Comparison of ENCODE assay signal across 8 mouse cellular contexts in genomic region chr8:94191101-94191691, GRCm38 (mm10). TPM values are rescaled to one million over a fixed set of nuclear protein-coding genes. Genes with fewer than 3 reads are reported as not detected.
DNase-seq lines count a peak whose midpoint lies in the region; ATAC-seq lines count a peak whose summit lies in the region.

No protein-coding gene starts in this region.

- H3K27ac ChIP-seq in forebrain, embryonic 11.5 days (ENCODE audit: low read depth, low read length) = no peak overlapping the region
- H3K27ac ChIP-seq in stomach, embryonic 15.5 days = no peak overlapping the region

- H3K9ac ChIP-seq in forebrain, embryonic 11.5 days (ENCODE audit: low read length) = no peak overlapping the region
- H3K9ac ChIP-seq in stomach, embryonic 15.5 days = no peak overlapping the region

- H3K36me3 ChIP-seq in forebrain, embryonic 11.5 days (ENCODE audit: control insufficient read depth, insufficient read depth, low read length) = no peaks in the 10 kb centered on the region
- no peaks in the 10 kb centered on the region for H3K36me3 ChIP-seq in stomach, embryonic 15.5 days

- peaks cover 9% of the 10 kb centered on the region for H3K27me3 ChIP-seq in forebrain, embryonic 11.5 days (ENCODE audit: control insufficient read depth, insufficient read depth, low read length)
- H3K27me3 ChIP-seq in stomach, embryonic 15.5 days (replicated peaks) = 0 out of 2 replicates have a peak, but pooled peaks cover 4% of the 10 kb centered on the region

- peaks cover 12% of the 10 kb centered on the region for H3K4me1 ChIP-seq in forebrain, embryonic 11.5 days (replicated peaks; ENCODE audit: control insufficient read depth, insufficient read depth, low read length)
- H3K4me1 ChIP-seq in stomach, embryonic 15.5 days = peaks cover 8% of the 10 kb centered on the region; the same call in 1 of the 2 replicates

- peak overlapping the region; percentile 44 for H3K4me2 ChIP-seq in forebrain, embryonic 11.5 days (ENCODE audit: low read depth, low read length, severe bottlenecking)
- peak overlapping the region; percentile 56 for H3K4me2 ChIP-seq in stomach, embryonic 15.5 days

- DNase-seq in ovary, postnatal 36 days (ENCODE audit: low spot score) = peak; percentile 65
- DNase-seq in ovary, postnatal 14 days (ENCODE audit: low spot score) = no peak
- DNase-seq in forebrain, embryonic 11.5 days (ENCODE audit: low spot score) = no peak
- peak; percentile 59 for DNase-seq in heart, postnatal 25 days (ENCODE audit: low spot score)
- DNase-seq in kidney, postnatal 4 days = peak; percentile 86 to 92
- no peak for DNase-seq in cerebellum, postnatal 14 days

- no peaks in the 10 kb centered on the region for H3K9me3 ChIP-seq in forebrain, embryonic 11.5 days (ENCODE audit: control insufficient read depth, low read length)
- no peaks in the 10 kb centered on the region for H3K9me3 ChIP-seq in stomach, embryonic 15.5 days

- intact Hi-C loops in heart, postnatal 25 days (cut with DNase I) = no loop called here

- WGBS in forebrain, embryonic 11.5 days = 30% methylated on average over 21 of the region's 21 CpGs
- WGBS in stomach, embryonic 15.5 days = 21% methylated on average over 21 of the region's 21 CpGs

- no peak for ATAC-seq in forebrain, embryonic 11.5 days (replicated peaks; ENCODE audit: low FRiP score)
- peak; percentile 73 for ATAC-seq in megakaryocyte-erythroid progenitor cell, adult 5-6 weeks (replicated peaks; ENCODE audit: low FRiP score, low TSS enrichment, poor library complexity, severe bottlenecking)
- ATAC-seq in stomach, embryonic 15.5 days (ENCODE audit: insufficient read depth, low FRiP score, low read depth) = peak; percentile 12; the same call in 1 of the 2 replicates

- H3K4me3 ChIP-seq in forebrain, embryonic 11.5 days (ENCODE audit: low read depth, low read length) = peak overlapping the region; percentile 20
- H3K4me3 ChIP-seq in stomach, embryonic 15.5 days (replicated peaks) = peak overlapping the region; percentile 35

RNA-seq across cellular contexts. Expression of gene Mt1, which starts 12.3 kb away (rescaled TPM):
- 109 and 120 TPM in 2 replicates for polyA plus RNA-seq in forebrain, embryonic 11.5 days (2014; fragmentation: Nextera tagmentation; extraction: Ambion mirVana)
- total RNA-seq in heart, postnatal 25 days (2021) = 100 to 1,000 TPM; 270 to 370 TPM
- 524 and 583 TPM in 2 replicates for total RNA-seq in megakaryocyte-erythroid progenitor cell, adult 5-6 weeks (2014; fragmentation: Nextera tagmentation)
- total RNA-seq in megakaryocyte-erythroid progenitor cell, adult 5-6 weeks (2017) = 648 and 717 TPM in 2 replicates
- polyA plus RNA-seq in stomach, embryonic 15.5 days (2015; fragmentation: Nextera tagmentation; extraction: Ambion mirVana) = 1,735 and 2,224 TPM in 2 replicates

RNA-seq across cellular contexts. Expression of gene Mt2, which starts 18.7 kb away (rescaled TPM):
- polyA plus RNA-seq in forebrain, embryonic 11.5 days (2014; fragmentation: Nextera tagmentation; extraction: Ambion mirVana) = 36.5 and 39.0 TPM in 2 replicates
- total RNA-seq in heart, postnatal 25 days (2021) = 100 to 1,000 TPM in 1 of 2 experiments, 10 to 100 TPM in 1; 47.6 to 115 TPM
- total RNA-seq in megakaryocyte-erythroid progenitor cell, adult 5-6 weeks (2014; fragmentation: Nextera tagmentation) = 352 and 428 TPM in 2 replicates
- 400 TPM in 2 replicates for total RNA-seq in megakaryocyte-erythroid progenitor cell, adult 5-6 weeks (2017)
- polyA plus RNA-seq in stomach, embryonic 15.5 days (2015; fragmentation: Nextera tagmentation; extraction: Ambion mirVana) = 478 and 643 TPM in 2 replicates

RNA-seq across cellular contexts. Expression of gene Nup93, which starts 23.2 kb away (rescaled TPM):
- polyA plus RNA-seq in forebrain, embryonic 11.5 days (2014; fragmentation: Nextera tagmentation; extraction: Ambion mirVana) = 135 and 143 TPM in 2 replicates
- 10 to 100 TPM; 15.3 to 15.5 TPM for total RNA-seq in heart, postnatal 25 days (2021)
- total RNA-seq in megakaryocyte-erythroid progenitor cell, adult 5-6 weeks (2014; fragmentation: Nextera tagmentation) = 66.6 and 86.4 TPM in 2 replicates
- 55.1 and 69.6 TPM in 2 replicates for total RNA-seq in megakaryocyte-erythroid progenitor cell, adult 5-6 weeks (2017)
- polyA plus RNA-seq in stomach, embryonic 15.5 days (2015; fragmentation: Nextera tagmentation; extraction: Ambion mirVana) = 66.1 and 77.3 TPM in 2 replicates

RNA-seq across cellular contexts. Expression of gene Mt3, which starts 38.8 kb away (rescaled TPM):
- 43.6 and 52.3 TPM in 2 replicates for polyA plus RNA-seq in forebrain, embryonic 11.5 days (2014; fragmentation: Nextera tagmentation; extraction: Ambion mirVana)
- total RNA-seq in heart, postnatal 25 days (2021) = 1 to 10 TPM; 3.2 to 5.6 TPM
- total RNA-seq in megakaryocyte-erythroid progenitor cell, adult 5-6 weeks (2014; fragmentation: Nextera tagmentation) = not detected in 2 replicates
- total RNA-seq in megakaryocyte-erythroid progenitor cell, adult 5-6 weeks (2017) = not detected in 2 replicates
- polyA plus RNA-seq in stomach, embryonic 15.5 days (2015; fragmentation: Nextera tagmentation; extraction: Ambion mirVana) = 3.6 and 5.3 TPM in 2 replicates

RNA-seq across cellular contexts. Expression of gene Mt4, which starts 54.2 kb away (rescaled TPM):
- not detected in 2 replicates for polyA plus RNA-seq in forebrain, embryonic 11.5 days (2014; fragmentation: Nextera tagmentation; extraction: Ambion mirVana)
- total RNA-seq in heart, postnatal 25 days (2021) = not detected
- not detected in 2 replicates for total RNA-seq in megakaryocyte-erythroid progenitor cell, adult 5-6 weeks (2014; fragmentation: Nextera tagmentation)
- total RNA-seq in megakaryocyte-erythroid progenitor cell, adult 5-6 weeks (2017) = not detected in 2 replicates
- polyA plus RNA-seq in stomach, embryonic 15.5 days (2015; fragmentation: Nextera tagmentation; extraction: Ambion mirVana) = 0.66 and 0.92 TPM in 2 replicates

Comparison
In these comparisons a context has a peak if more than half of its experiments do, and no peak if none do; other contexts are left out.
1. DNase-seq: peak in ovary, postnatal 36 days (single experiment), heart, postnatal 25 days (single experiment) and kidney, postnatal 4 days (2 of 2); none in ovary, postnatal 14 days (single experiment), forebrain, embryonic 11.5 days (single experiment) and cerebellum, postnatal 14 days (0 of 2).